Mouse (Mus musculus) E14TG2a.4 (cell line): ENCODE results near the gene Prrt1.

Experiments used
- CTCF ChIP-seq: conservative IDR thresholded peaks from 2 replicates; pipeline ENCODE4 v1.5.1; 2014; ENCODE audit warnings: low read length
- POU5F1 ChIP-seq: IDR thresholded peaks from 2 replicates; pipeline ENCODE4 v1.6.1; 2014; ENCODE audit warnings: low read length, borderline replicate concordance

GRCm38 (mm10) chr17:34645256-34645829 is 16.0 kb downstream of the Prrt1 start:
- TF ChIP-seq POU5F1, result no peak
- no peak for TF ChIP-seq CTCF
